Mouse (Mus musculus) CD4-positive naive resting alpha-beta T cell, adult 76 days (primary cell): ENCODE data around the gene Csf3. TPM values are rescaled to one million over a fixed set of nuclear protein-coding genes. Genes with fewer than 3 reads are reported as not detected.

Experiments used
- total RNA-seq: library from RNA; stranded (reverse); gene quantifications from one replicate; pipeline ENCODE4 v1.2.4, GENCODE M21; 2023

Csf3 gene
- not detected for total RNA-seq

DNA sequence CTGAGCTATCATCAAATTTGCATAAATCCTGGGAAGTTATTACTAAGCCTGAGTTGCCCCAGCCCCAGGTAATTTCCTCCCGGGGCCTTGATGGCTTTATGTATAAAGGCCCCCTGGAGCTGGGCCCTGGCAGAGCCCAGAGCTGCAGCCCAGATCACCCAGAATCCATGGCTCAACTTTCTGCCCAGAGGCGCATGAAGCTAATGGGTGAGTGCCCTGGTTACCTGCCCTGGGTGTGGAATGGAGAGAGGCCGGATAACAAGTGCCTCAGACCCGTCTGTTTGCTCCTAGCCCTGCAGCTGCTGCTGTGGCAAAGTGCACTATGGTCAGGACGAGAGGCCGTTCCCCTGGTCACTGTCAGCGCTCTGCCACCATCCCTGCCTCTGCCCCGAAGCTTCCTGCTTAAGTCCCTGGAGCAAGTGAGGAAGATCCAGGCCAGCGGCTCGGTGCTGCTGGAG lies at the start of gene Csf3:
Gene Csf3, plus strand, starts transcription at position 51 of the 458 bp plus-strand sequence.

DNA sequence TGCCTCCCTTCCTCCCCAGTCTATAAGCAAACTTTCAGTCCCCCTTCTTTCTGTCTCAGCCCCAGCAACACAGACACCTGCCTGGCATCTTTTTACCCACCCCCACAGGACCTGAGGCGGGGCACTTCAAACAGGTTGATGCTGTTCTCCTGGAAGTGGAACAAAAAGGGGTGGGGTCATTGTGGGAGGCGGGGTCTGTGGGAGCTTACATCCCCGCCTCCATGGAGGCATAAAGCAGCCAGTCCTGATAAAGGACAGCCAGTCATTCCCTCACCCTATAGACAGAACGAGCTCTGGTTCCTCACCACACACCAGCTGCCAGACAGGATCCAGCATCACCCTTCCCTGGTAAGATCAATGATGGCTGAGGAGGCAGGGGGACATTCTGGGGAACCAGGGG lies 37.0 kb upstream of the Csf3 start, which contains the start of gene Gsdma:
Gene Gsdma, plus strand, starts transcription at position 261 of the 400 bp plus-strand sequence.

DNA sequence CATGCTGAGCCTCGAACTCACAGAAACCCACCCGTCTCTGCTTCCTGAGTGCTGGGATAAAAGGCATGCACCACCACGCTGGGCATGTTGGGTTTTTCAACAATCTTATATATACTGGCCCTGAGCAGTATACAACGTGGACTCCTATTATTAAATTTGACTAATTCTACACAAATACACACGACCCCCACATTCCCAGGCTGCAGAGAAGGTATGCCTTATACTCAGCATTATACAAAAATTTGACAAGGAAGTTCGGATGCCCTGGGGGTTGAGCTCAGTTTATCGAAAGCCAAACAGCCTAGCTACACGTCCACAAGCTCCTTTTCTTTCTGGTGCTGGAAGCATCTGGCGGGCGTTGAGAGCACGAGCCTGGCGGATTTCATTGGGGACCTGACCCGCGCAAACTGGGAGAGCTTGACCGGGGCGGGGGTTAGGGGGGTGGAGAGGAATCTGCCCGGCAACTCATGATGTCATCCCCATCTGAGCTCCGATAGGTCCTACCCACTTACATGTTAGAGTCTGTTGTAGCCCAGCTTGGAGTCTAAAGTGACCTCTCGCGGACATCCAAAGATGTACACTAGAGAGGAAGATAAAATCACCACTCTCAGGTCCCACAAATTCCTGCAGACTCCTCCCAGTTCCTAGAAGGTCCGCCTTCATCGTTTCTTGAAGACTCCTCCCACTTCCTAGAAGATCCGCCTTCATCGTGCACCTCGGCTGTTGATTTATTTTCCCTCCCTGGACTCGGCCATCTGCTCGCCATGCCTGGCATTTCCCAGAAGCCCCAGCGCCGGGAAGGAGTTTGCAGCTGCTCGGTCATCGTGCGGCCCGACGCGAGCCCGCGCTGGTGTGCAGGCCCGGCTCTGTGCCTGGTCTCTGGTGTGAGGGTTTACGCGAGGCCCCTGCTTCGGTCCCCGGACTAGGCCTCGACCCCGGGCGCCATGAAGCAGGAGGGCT lies 19.0 kb upstream of the Csf3 start, which contains the start of gene Psmd3:
Gene Psmd3, plus strand, starts transcription at position 769 of the 960 bp plus-strand sequence.

DNA sequence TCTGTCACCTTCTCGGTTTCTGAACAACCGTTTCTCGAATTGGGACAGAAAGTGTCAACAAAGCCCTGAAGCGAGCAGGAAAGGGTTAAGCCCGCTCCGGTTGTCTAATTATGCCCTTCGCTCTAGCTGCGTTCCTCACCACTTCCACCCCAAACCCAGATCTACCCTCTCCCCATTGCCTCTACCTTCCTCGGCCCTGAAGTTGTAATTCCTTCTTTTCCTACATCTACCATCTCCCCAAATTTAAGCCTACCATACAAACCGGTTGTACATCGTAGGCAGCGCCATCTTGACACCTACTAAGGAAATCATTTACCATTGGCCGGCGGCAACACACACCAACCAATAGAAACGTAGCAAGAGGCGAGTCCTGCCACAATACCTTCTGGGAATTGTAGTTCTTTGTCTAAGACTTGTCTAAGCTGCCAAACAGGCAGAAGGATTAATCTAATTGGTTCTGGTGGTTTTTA lies 28.1 kb downstream of the Csf3 start, which contains the start of gene Med24:
Gene Med24, minus strand, starts transcription at position 317 of the 470 bp plus-strand sequence.

DNA sequence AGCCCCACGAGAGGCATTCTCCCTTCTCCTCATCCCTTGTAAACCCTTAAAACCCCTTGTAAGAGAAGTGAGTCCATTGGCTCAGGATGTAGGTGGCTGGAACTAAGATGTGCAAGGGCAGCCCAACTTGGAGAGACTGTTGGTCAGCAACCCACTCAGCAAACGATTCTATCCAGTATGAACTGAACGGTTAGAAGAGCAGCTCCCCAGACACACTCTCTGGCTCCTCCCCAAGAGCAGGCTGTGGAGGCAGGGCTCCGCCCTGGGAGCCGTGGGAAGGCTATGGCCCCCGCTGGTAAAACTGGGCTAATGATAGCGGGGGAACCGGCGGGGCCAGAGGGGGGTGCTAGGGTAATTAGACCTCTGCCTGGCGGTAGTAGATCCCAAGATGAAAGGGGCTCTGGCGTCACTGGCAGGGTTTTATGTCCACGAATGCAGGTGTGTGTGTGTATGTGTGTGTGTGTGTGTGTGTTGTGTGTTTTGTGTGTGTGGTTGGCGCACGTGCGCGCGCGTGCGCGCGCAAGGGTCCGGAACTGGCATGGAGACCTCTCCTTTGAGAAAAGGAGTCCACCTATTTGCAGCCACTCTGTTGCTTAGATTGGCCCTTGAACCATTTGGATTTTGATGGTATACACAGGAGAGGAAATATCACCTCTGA lies 39.5 kb downstream of the Csf3 start, which contains the start of gene Thra:
Gene Thra, plus strand, starts transcription at position 246 of the 658 bp plus-strand sequence.

Other genes with a start within 250 kb of the Csf3 start
- 154 TPM for gene Ikzf3, start 155.2 kb upstream of the Csf3 start, total RNA-seq
- 3.7 TPM for gene Zpbp2, start 150.2 kb upstream of the Csf3 start, total RNA-seq
- gene Ormdl3, start 113.9 kb upstream of the Csf3 start, total RNA-seq, result 19.4 TPM
- not detected for gene Lrrc3c, start 103.0 kb upstream of the Csf3 start, total RNA-seq
- 21.9 TPM for gene Gm12355, start 75.6 kb upstream of the Csf3 start, total RNA-seq
- gene Gsdma3, start 74.9 kb upstream of the Csf3 start, total RNA-seq, result 0.64 TPM
- not detected for gene Gsdma2, start 54.5 kb upstream of the Csf3 start, total RNA-seq
- not detected for gene Gsdma, start 36.9 kb upstream of the Csf3 start, total RNA-seq
- gene Psmd3, start 18.7 kb upstream of the Csf3 start, total RNA-seq, result 77.8 TPM
- gene Med24, start 28.2 kb downstream of the Csf3 start, total RNA-seq, result 77.9 TPM
- gene Thra, start 39.4 kb downstream of the Csf3 start, total RNA-seq, result 30.2 TPM
- 4.3 TPM for gene Nr1d1, start 74.1 kb downstream of the Csf3 start, total RNA-seq
- 107 TPM for gene Msl1, start 94.3 kb downstream of the Csf3 start, total RNA-seq
- 108 TPM for gene Casc3, start 103.6 kb downstream of the Csf3 start, total RNA-seq
- 0.62 TPM for gene Rapgefl1, start 135.5 kb downstream of the Csf3 start, total RNA-seq
- 47.8 TPM for gene Wipf2, start 162.4 kb downstream of the Csf3 start, total RNA-seq
- gene Cdc6, start 206.5 kb downstream of the Csf3 start, total RNA-seq, result 1.2 TPM
- 99.1 TPM for gene Rara, start 226.6 kb downstream of the Csf3 start, total RNA-seq